In genomic region chr17:26715271-26715758, GRCm38 (mm10) we compare ENCODE assay signal across 8 mouse cellular contexts. TPM values are rescaled to one million over a fixed set of nuclear protein-coding genes. Genes with fewer than 3 reads are reported as not detected.
DNase-seq lines count a peak whose midpoint lies in the region; ATAC-seq and TF ChIP-seq lines count a peak whose summit lies in the region.

Gene Crebrf, plus strand, starts transcription at chr17:26715650.

- peak; percentile 79 for ATAC-seq in cerebellum, adult (ENCODE audit: insufficient number of reproducible peaks, low FRiP score, low TSS enrichment)
- ATAC-seq in forebrain, embryonic 13.5 days, result peak; percentile 80
- peak; percentile 74 for ATAC-seq in liver, postnatal 0 days
- peak; percentile 81 for ATAC-seq in neural tube, embryonic 14.5 days (ENCODE audit: low read depth)

- H3K27me3 ChIP-seq in ES-Bruce4 (ENCODE audit: control insufficient read depth, insufficient read depth, low read length, poor library complexity, severe bottlenecking), result no peaks in the 10 kb centered on the region
- no peaks in the 10 kb centered on the region for H3K27me3 ChIP-seq in forebrain, embryonic 13.5 days
- no peaks in the 10 kb centered on the region for H3K27me3 ChIP-seq in liver, postnatal 0 days (ENCODE audit: insufficient read depth, low read length)
- no peaks in the 10 kb centered on the region for H3K27me3 ChIP-seq in neural tube, embryonic 14.5 days (ENCODE audit: control insufficient read depth, insufficient read depth, low read length)

- H3K4me1 ChIP-seq in ES-Bruce4 (ENCODE audit: control insufficient read depth, insufficient read depth, low read length), result no peaks in the 10 kb centered on the region
- peaks cover 18% of the 10 kb centered on the region; the same call in 1 of the 2 replicates for H3K4me1 ChIP-seq in forebrain, embryonic 13.5 days
- peaks cover 16% of the 10 kb centered on the region; the same call in 1 of the 2 replicates for H3K4me1 ChIP-seq in liver, postnatal 0 days (ENCODE audit: insufficient read depth)
- H3K4me1 ChIP-seq in neural tube, embryonic 14.5 days (ENCODE audit: control insufficient read depth, insufficient read depth, low read length), result peaks cover 7% of the 10 kb centered on the region

- TF ChIP-seq POLR2A in ES-Bruce4 (IDR thresholded peaks at IDR 0.05; ENCODE audit: insufficient read depth, low read length), result peak; percentile 86

- H3K9me3 ChIP-seq in ES-Bruce4 (replicated peaks; ENCODE audit: control insufficient read depth, insufficient read depth, low read length, poor library complexity, severe bottlenecking), result no peaks in the 10 kb centered on the region
- H3K9me3 ChIP-seq in forebrain, embryonic 13.5 days (replicated peaks), result no peaks in the 10 kb centered on the region
- no peaks in the 10 kb centered on the region for H3K9me3 ChIP-seq in liver, postnatal 0 days (ENCODE audit: low read length)
- H3K9me3 ChIP-seq in neural tube, embryonic 14.5 days (ENCODE audit: control insufficient read depth, low read length), result no peaks in the 10 kb centered on the region

- peak within 1 kb of the TSS; percentile 95 for H3K4me3 ChIP-seq in ES-Bruce4 (ENCODE audit: low read depth, low read length)
- H3K4me3 ChIP-seq in forebrain, embryonic 13.5 days, result peak within 1 kb of the TSS; percentile 93
- H3K4me3 ChIP-seq in liver, postnatal 0 days (ENCODE audit: low read depth, low read length), result peak within 1 kb of the TSS; percentile 100
- peak within 1 kb of the TSS; percentile 95 for H3K4me3 ChIP-seq in neural tube, embryonic 14.5 days (ENCODE audit: low read depth, low read length)

- H3K36me3 ChIP-seq in ES-Bruce4 (ENCODE audit: control insufficient read depth, insufficient read depth, low read length, poor library complexity, severe bottlenecking), result no peaks in the 10 kb centered on the region
- no peaks in the 10 kb centered on the region for H3K36me3 ChIP-seq in forebrain, embryonic 13.5 days (ENCODE audit: poor library complexity, severe bottlenecking)
- H3K36me3 ChIP-seq in liver, postnatal 0 days (replicated peaks; ENCODE audit: insufficient read depth, low read length), result 0 out of 2 replicates have a peak, but pooled peaks cover under 1% of the 10 kb centered on the region
- no peaks in the 10 kb centered on the region for H3K36me3 ChIP-seq in neural tube, embryonic 14.5 days (ENCODE audit: control insufficient read depth, insufficient read depth, low read length)

- no peak for TF ChIP-seq CTCF in ES-Bruce4 (IDR thresholded peaks at IDR 0.05; ENCODE audit: low read depth, low read length)
- no peak for TF ChIP-seq CTCF in liver, postnatal 0 days (IDR thresholded peaks at IDR 0.05; ENCODE audit: low read depth)

- intact Hi-C loops in heart, postnatal 10 days (cut with DNase I), result loop anchor here (5.0 kb wide), 2 partner anchors 38 to 253 kb away; no protein-coding TSS in a partner anchor

- H3K4me2 ChIP-seq in forebrain, embryonic 13.5 days, result peak within 1 kb of the TSS; percentile 76
- peak within 1 kb of the TSS; percentile 77 for H3K4me2 ChIP-seq in liver, postnatal 0 days (ENCODE audit: low read depth, low read length)
- peak within 1 kb of the TSS; percentile 66 for H3K4me2 ChIP-seq in neural tube, embryonic 14.5 days (ENCODE audit: low read depth, low read length)

- TF ChIP-seq EP300 in ES-Bruce4 (IDR thresholded peaks at IDR 0.05; ENCODE audit: insufficient read depth, low read depth, low read length), result no peak
- TF ChIP-seq EP300 in liver, postnatal 0 days (IDR thresholded peaks at IDR 0.05; ENCODE audit: low read depth), result peak; percentile 48; the same call in 1 of the 2 replicates

- peak; percentile 99 for DNase-seq in heart, postnatal 10 days
- peak; percentile 90 for DNase-seq in large intestine, adult 2 months (ENCODE audit: low read depth, low spot score)
- DNase-seq in liver, postnatal 0 days, result peak; percentile 99
- DNase-seq in testis, postnatal 10 days (ENCODE audit: low spot score), result peak; percentile 99

- WGBS in forebrain, embryonic 13.5 days, result under 1% methylated on average over 41 of the region's 41 CpGs
- under 1% methylated on average over 41 of the region's 41 CpGs for WGBS in large intestine, adult 2 months
- WGBS in liver, postnatal 0 days (ENCODE audit: insufficient replicate concordance), result 0% methylated on average over 38 of the region's 41 CpGs
- under 1% methylated on average over 41 of the region's 41 CpGs for WGBS in neural tube, embryonic 14.5 days

- 0 out of 2 replicates have a peak within 1 kb of the TSS, but pooled peaks have one; percentile 30 for H3K27ac ChIP-seq in ES-Bruce4 (ENCODE audit: insufficient read depth, low read length)
- peak within 1 kb of the TSS; percentile 68 for H3K27ac ChIP-seq in forebrain, embryonic 13.5 days
- H3K27ac ChIP-seq in liver, postnatal 0 days (ENCODE audit: low read depth), result peak within 1 kb of the TSS; percentile 99
- H3K27ac ChIP-seq in neural tube, embryonic 14.5 days (ENCODE audit: low read depth, low read length), result peak within 1 kb of the TSS; percentile 80

- peak within 1 kb of the TSS; percentile 93 for H3K9ac ChIP-seq in ES-Bruce4 (ENCODE audit: low read depth, poor library complexity, severe bottlenecking)
- peak within 1 kb of the TSS; percentile 81 for H3K9ac ChIP-seq in forebrain, embryonic 13.5 days
- H3K9ac ChIP-seq in liver, postnatal 0 days (replicated peaks), result peak within 1 kb of the TSS; percentile 91
- H3K9ac ChIP-seq in neural tube, embryonic 14.5 days (replicated peaks; ENCODE audit: low read depth, low read length), result peak within 1 kb of the TSS; percentile 70

RNA-seq across cellular contexts. Expression of gene Crebrf, which starts in this region (rescaled TPM):
- 18.6 and 21.4 TPM in 2 replicates for polyA plus RNA-seq in ES-Bruce4 (2011; ENCODE audit: insufficient read depth, insufficient read length, low read depth, missing spikeins)
- polyA plus RNA-seq in forebrain, embryonic 13.5 days (2015; fragmentation: Nextera tagmentation; extraction: Ambion mirVana), result 11.1 and 13.8 TPM in 2 replicates
- total RNA-seq in heart, postnatal 10 days (2021), result 10 to 100 TPM; 31.8 to 36.0 TPM
- polyA plus RNA-seq in large intestine, adult 2 months (2012; rRNA removed), result 2.7 and 3.6 TPM in 2 replicates
- 5.8 and 7.5 TPM in 2 replicates for polyA plus RNA-seq in liver, postnatal 0 days (2015; fragmentation: Nextera tagmentation; extraction: Ambion mirVana)
- 9.1 and 15.1 TPM in 2 replicates for polyA plus RNA-seq in neural tube, embryonic 14.5 days (2014; fragmentation: Nextera tagmentation; extraction: Ambion mirVana)

Comparison
In these comparisons a context has a peak if more than half of its experiments do, and no peak if none do; other contexts are left out.
1. Peak in every context shown above with its lines: DNase-seq, ATAC-seq, H3K4me3 ChIP-seq and H3K27ac ChIP-seq.
2. H3K27ac ChIP-seq: peak in every context shown above with its lines; median percentile 99 in liver, postnatal 0 days; 80 in neural tube, embryonic 14.5 days; 68 in forebrain, embryonic 13.5 days; 30 in ES-Bruce4.